Mouse (Mus musculus) forelimb bud, embryonic 11.5 days (tissue): ENCODE measurements around the gene Wee1.
"Not testable (repeated sequence)": the region's sequence is repeated elsewhere in the genome, so short reads cannot be mapped to it uniquely, and the experiment has no call there.

Source experiments
- DNase-seq: peaks from one replicate; pipeline ENCODE4 v3.0.0-alpha.2; 2012; ENCODE audit warnings: low read depth, low spot score

Gene Wee1

DNA sequence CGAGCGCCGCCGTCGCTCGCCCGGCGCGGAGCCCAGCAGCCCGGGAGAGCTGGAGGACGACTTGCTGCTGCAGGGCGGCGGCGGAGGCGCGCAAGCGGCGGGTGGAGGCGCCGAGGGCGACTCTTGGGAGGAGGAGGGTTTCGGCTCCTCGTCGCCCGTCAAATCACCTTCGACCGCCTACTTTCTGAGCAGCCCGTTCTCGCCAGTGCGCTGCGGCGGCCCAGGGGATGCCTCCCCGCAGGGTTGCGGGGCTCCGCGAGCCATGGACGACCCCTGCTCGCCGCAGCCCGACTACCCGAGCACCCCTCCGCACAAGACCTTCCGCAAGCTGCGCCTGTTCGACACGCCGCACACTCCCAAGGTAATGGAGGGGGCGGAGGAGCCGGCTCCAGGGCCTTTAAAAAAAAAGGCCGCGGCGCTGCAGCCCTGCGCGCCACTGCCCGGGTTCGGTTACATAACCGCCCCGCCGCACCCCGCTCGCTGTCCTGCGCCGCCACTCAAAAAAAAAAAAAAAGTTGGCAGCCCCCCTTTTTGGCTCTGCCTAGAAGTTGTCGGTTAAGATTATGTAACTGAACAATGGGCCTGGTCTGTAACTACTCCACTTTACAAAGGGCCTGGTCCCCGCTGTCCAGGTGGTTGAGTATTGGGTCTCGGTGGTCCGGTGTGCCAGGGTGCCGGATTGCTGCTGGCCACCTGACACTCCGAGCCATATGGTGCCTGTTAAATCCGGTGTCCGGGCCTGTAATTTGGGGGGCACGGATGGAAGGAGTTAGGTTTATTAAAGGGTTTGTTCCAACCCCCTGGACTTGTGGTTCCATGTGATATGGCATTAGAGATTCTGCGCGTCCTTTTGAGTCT is 948 bp downstream of the Wee1 start:
- DNase-seq: peak; percentile 38

DNA sequence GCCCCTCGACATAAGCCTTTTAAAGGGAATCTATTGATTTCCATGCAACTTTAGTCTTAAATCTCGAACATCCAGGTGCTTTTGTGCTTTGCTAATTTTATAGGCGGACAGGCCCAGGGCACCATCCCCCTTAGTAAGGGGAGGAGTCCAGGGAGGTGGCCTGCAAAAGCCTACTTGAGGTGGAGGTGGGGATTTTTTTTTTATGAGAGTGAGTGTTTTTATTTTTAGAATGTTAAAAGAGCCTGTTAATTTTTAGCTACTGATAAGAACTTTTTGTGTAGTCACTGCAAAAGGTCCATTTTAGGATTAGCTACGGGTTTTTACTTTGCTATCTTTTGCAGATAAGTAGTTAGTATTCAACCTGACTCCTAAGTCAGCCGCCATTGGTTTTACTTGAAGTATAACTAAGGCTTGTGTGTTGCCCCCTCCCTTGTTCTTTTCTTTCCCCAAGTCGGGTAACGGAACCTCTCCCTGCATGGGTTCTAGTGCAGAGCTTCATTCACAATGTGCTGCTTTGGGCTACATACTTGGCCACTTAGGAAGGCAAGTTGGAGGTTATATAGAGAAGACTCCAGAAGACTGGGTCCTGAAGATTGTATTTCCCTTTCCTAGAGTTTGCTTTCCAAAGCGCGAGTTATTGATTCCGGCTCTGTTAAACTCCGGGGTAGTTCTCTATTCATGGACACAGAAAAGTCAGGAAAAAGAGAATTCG is 2.2 kb downstream of the Wee1 start:
- DNase-seq: no peak

DNA sequence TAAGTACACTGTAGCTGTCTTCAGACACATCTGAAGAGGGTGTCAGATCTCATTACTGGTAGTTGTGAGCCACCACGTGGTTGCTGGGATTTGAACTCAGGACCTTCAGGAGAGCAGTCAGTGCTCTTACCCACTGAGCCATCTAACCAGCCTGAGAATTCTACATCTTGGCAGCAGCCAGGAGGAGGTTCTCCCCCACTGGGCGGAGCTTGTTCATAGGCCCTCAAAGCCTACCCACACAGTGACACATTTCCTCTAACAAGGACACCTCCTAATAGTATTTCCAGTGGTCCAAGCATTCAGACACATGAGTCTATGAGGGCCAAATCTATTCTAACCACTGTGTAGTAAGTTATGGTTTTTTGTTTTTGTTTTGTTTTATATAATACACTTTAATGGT is 6.7 kb downstream of the Wee1 start:
- DNase-seq: no peak

DNA sequence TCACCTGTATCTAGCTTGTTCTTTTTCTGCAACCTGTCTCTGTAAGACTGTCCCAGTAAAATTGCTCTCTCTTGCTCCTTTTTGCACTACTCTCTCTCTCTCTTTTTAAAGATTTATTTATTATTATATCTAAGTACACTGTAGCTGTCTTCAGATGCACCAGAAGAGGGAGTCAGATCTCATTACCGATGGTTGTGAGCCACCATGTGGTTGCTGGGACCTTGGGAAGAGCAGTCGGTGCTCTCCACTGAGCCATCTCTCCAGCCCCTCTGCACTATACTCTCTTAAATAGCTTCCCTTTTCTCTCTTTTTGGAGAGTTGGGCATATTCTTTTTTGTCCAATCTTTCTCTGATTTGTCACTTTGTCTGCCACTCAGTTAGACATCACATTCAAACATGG is 10.4 kb downstream of the Wee1 start:
- DNase-seq: not testable (repeated sequence)

DNA sequence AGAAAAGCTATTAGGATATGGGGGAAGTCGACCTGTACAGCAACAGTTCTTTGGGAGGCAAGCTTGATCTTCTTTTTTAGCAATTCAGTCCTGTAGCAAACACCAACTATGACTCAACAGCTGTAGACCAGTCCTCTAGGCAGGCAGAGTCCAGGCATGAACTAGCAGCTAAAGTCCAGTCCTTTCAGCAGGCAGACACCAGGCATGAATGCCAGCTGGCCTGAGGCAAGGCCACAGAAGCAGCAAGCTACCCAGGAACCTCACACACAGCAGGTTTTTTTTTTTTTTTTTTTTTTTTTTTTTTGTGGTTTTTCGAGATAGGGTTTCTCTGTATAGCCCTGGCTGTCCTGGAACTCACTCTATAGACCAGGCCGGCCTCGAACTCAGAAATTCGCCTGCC is 12.1 kb downstream of the Wee1 start:
- DNase-seq: no peak

DNA sequence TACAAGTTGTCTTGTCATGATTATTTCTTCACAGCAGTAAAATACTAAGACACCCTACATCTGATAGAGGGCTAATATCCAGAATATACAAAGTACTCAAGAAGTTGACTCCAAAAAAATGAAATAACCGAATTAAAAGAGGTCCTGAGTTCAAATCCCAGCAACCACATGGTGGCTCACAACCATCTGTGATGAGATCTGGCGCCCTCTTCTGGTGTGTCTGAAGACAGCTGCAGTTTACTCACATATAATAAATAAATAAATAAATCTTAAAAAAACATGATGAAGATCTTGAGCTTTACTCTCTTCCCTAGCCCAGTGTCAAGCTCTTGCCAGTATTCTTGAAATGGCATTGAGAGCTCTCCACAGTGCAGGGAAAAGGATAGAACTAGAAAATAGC is 16.7 kb downstream of the Wee1 start:
- no peak for DNase-seq

DNA sequence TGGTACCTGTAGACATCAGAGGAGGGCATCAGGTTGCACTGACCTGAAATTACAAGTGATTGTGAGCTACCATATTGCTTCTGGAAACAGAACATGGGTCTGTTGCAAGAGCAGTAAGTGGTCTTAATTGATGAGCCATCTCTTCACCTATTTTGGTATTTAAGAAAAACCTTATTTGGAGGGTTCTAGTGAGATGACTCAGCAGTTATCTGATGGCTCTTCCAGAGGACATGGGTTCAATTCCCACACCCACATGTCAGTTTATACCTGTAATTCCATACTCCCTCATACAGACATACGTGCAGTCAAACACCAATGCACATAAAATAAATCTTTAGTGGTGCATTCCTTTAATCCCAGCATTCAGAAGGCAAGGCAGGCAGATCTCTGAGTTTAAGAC is 22.0 kb downstream of the Wee1 start:
- DNase-seq: no peak

DNA sequence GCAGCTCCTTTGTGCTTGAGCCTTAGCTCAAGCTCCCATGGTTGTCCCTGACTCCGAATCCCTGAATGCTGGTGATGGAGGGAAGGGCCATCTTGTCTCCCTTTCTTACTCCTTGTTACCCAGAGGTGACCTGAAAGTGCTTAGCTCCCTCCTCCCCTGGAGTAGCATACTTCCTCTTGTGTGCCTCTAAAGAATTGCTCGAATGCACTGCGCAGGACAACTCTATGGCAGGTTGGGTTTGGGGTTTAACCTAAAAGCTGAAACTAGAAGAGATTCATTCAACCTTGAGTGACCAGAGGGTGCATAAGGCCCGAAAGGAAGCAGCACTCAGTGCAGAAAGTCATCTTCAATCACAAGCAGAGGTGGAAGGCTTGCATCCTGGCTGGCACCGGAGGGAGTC is 31.0 kb downstream of the Wee1 start:
- no peak for DNase-seq

DNA sequence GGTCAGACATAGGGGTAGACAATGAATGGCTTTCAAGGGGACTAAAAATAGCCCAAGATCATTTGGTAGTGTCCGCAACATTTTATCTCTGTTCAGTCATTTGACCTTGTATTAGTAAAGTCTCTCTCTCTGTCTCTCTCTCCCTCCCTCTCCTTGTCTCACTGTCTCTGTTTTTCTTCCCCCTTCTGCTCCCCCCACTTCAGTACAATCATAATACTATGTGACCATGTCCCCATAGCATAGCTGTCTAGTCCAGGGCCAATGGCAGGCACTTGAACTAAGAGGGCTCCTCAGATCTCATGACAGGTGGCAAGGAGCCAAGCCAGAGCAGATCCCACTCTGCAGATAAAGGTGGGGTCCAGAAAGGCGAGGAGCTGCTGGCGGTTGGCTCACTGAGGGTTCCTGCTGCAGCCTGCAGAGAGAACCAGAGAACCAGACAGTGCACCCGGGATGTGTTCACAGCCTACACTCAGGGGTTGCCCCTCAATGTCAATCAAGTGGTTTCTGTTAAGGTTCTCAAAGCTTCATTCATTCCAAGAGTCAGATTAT is 34.9 kb downstream of the Wee1 start:
- no peak for DNase-seq

DNA sequence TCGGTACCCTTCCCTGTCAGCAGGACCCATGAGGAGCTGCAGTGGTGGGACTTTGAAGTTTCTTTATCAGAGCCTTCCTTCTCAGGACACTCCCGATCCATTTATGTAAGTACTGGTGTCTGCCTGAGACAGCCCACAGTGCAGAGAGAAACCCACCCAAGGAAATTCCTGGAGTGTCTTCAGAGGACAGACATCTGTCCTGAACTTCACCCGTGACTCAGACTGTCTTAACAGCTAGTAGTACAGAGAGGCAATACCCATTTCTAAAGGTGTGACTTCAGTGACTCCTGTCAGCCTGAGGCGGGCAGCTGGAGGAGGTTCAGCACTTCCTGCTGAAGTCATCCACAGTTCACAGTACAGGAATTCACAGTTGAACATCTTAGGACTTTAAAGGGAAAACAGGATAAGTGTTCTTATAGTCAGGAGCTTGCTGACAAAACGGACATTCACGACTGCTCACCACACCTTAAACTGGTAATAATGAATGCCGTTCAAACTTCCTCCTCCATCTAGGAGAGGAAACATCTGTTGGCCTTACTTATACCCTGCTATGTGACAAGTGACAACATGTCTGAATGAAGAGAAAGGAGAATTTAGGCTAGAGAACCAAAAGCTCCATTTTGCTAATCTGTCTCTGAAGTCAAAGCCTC is 35.5 kb downstream of the Wee1 start:
- no peak for DNase-seq

DNA sequence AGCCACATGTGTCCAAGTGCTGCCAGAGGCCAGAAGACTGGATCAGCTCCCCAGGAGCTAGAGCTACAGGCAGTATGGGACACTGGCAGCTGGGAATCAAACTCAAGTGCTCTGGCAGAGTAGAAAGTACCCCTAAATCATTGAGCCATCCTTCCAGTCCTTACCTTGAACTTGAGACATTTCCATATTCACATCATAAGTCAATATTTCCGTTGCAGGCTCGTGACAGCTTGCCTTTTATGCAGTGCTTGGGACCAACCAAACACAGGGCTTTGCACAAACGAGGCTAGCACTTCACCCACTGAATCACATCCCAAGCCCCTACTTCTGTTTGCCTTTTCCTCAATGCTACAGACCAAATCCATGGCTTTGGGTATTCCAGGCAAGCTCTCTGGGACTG is 36.2 kb downstream of the Wee1 start:
- DNase-seq: no peak

DNA sequence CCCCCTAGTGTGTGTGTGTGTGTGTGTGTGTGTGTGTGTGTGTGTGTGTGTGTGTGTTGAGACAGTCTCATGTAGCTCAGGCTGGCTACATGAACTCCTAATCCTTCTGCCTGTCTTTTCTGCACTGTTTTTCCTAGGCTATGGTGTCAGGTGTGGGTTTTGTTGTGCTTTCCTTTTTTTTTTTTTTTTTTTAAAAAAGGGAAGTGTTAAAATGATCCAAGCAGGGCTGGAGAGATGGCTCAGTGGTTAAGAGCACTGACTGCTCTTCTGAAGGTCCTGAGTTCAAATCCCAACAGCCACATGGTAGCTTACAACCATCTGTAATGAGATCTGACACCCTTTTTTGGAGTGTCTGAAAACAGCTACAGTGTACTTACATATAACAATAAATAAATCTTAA is 38.3 kb downstream of the Wee1 start:
- DNase-seq: not testable (repeated sequence)

DNA sequence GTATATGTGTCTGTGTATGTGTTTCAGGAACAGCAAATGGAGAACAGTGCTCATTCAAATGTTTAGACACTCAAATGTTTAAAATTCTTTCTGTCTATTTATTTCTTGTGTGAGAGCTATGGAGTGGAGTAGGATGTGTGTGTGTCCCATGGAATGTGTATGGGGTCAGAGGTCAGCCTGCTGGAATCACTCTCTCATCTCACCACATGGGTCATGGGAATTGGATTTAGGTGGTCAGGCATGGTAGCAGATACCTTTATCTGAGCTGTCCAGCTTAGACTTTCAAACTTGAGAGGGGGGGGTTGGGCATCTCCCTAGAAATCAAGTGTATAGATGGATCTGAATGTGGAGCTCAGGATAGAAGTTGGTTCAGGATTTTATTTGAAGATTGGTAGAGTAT is 38.8 kb downstream of the Wee1 start:
- DNase-seq: no peak

DNA sequence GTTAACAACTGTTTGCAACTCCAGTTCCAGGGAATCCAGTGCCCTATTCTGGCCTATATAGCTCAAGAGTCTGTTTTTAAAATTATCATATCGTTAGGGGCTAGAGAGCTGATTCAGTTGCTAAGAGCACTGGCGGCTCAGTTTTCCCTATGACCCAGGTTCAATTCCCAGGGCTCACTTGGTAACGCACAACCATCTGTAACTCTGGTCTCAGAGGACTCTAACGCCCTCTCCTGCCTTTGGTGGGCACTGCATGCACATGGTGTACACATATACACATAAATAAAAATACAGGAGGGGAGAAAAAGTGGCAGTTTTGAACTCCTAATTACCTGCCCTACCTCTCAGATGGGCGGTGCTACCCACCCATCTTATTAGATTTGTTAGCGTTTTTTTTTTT is 41.2 kb downstream of the Wee1 start:
- no peak for DNase-seq

DNA sequence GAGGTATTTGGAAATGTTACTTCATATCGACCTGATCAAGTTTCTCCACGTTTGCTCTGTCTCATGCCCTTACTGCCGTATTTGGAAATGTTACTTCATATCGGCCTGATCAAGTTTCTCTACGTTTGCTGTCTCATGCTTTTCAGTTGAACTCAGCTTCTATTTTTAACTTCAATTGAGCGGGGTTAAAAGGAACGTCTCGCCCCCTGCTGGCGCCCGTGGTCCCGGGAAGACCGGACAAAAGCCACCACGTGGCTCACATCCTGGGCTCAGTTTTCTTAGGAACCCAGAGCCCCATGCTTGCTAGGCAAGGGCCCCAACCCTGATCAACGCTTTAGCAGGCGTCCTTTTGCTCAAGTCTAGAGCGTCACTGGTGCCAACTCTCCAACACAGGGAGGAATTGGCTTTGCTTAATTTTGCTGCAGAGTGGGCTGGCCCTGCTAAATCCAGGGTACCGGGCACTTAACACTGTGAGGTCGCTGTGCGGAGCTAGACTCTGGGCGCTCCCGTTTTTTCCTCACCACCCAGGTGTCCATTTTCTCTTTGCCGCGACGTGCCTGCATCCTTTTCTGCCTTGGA is 42.3 kb downstream of the Wee1 start:
- peak; percentile 91 for DNase-seq

DNA sequence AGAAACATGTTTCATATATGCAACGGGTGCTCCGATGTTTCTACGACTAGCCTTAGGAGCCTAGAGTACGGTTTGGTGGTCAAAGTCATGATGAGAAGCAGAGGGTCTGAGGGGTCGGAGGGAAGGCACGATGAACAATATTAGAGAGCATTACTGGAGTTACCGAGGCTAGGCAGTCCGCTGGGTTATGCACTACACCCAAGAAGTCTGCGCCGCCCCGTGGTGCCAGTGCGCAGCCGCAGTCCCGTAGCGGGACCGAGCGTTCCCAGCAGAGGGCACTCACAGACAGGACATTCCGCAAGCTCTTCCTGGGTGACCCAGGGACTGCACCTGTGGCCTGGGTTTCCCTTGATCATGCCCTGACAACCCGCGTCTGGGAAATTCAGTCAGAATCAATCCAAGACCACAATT is 42.9 kb downstream of the Wee1 start:
- DNase-seq: peak; percentile 93

DNA sequence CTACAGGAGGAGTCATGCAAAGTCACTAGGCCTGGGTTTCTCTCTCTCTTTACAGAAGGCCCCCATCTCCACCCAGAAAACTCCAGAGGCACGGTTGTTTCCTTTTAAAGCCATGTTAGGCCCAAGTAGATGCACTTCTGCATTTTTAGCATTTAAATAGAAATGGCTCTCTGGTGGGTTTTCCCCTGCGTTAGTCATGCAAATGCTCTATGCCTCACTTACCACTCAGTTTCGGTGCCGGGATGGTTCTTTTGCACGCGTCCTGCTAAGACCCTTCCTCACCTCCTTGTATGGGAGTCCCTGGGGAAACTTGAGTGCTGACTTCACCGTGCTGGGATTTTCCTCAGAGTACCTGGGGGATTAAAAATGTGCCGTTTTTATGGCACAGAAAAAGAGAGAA is 44.4 kb downstream of the Wee1 start:
- no peak for DNase-seq

DNA sequence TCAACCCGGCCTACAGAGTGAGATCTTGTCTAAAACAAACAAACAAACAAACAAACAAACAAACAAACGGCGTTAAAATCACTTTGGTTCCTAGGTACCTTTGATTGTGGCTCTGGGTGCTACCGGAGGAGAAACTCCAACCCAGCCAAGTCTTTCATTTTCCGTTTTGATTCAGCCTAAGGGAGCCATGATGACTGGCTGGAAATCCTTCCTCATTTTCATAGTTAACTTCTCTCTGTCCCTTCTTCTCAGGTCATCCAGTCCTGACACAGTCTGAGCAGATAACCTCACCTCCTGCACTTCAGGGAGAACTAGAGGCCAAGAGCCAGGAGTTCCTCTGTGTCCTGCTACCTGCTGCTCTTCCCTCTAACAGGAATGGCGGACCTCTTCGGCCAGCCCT is 57.4 kb downstream of the Wee1 start:
- DNase-seq: no peak

DNA sequence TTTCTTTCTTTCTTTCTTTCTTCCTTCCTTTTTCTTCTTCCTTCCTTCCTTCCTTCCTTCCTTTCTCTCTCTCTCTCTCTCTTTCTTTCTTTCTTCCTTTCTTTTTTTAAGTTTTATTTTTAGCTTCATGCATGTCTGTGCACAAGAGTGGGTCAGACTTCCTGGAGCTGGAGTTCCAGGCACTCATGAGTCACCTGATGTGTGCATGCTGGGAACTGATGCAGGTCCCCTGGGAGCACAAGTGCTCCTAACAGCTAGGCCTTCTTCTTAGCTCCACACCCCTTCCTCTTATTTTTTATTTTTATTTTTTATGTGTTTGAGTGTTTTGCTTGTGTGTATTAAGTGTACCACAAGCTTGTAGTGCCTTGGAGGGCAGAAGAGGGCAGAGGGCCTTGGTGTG is 58.8 kb downstream of the Wee1 start:
- DNase-seq: no peak

DNA sequence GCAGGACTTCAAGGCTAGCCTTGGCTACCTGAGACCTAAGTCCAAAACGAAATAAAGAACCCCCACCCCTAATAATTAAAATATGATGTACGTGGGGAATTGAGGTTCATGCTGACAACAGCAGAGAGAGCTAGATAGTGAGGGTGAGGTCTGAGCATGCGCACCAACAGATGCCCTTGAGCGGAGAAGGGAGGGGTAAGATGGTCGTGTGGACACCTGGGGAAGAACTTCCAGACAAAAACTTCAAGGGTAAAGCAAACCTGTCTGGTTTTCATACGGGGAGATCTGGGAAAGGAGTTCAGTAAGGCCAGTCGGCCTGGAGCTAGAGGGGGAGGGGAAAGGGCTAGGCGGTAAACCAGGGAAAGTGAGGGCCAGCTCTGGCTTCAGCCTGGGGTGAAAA is 59.6 kb downstream of the Wee1 start:
- DNase-seq: no peak

DNA sequence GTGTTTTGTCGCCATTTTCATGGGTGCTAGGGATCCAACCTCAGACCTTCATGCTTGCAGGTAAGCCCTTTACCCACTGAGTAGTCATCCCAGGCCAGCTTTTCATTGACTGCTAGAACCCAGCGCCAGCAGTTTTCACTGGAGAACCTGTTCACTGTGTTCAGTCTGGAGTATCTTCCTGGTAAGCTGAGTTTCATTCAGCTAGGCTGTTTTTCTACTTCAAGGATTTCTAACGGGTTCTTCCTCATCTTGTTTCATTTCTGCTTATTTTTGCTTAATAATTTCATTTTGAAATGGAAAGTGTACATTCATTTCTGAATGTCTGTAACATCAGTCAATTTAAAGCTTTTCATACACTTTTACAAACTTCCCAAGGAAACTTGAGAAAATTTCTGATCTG is 62.8 kb downstream of the Wee1 start:
- no peak for DNase-seq

DNA sequence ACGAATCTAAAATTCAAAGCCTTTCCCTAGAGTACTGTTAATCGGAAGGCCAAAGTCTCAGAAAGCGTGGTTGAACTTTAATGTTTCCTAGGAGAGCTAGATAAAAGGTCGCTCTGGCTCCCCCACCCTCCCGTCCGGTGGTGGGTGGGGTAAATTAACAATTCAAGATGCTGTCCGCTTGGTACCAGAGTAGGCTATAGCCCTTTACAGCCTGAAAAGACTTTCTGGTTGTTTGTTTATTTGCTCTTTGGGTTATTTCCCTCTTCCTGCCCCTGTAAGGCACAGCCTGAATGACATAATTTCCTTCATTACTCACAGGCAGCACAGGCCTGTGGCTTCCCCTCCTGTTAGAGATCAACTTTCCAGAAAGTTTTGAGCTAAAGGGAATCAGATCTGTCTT is 68.1 kb downstream of the Wee1 start:
- no peak for DNase-seq
